Comparison of ENCODE assay signal across 8 mouse cellular contexts in the genomic region with DNA sequence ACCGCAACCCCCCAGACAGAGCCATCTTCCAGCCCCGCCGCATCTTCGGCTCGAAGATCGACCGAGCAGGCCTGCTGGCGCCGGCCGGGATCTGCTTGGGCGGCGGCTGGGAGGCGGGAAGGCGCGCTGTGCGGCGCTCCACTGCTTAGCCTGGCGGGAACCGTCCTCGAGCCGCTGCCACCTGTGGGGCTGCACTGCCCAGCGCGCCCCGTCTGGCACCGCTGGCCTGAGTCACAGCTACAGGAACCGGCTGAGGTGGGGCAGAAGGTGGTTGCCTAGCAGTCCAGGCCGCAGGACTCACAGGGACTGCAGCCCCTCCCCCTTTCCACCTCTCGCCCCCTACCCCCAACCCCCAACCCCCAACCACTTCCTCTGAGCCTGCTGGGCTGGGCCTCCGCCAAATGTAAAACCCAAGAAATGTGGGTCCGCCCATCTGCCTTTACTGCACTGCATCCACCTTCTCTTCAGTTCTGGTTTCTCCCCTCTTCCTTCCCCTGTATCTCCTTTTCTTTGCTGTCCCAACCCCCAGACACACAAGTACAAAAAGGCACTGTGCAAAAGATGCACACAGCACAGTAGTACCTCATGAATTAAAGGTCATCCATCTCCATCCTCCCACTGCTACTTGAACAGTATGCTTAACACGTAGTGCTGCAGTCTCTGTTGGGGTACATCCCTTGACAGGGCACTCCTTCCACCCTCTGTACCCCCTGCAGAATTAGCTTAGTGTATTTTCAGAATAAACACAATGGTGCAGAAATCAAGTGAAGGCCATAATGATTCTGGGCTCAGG. TPM values are rescaled to one million over a fixed set of nuclear protein-coding genes. Genes with fewer than 3 reads are reported as not detected.
A peak's percentile ranks its signal among the peaks of the same experiment; 100 is the strongest.
DNase-seq lines count a peak whose midpoint lies in the region; ATAC-seq and TF ChIP-seq lines count a peak whose summit lies in the region.

A gene (minus strand): TSS at position 308 of the 793 bp plus-strand sequence.

- no peak for TF ChIP-seq POLR2A in kidney, adult 2 months (IDR thresholded peaks at IDR 0.05; ENCODE audit: low read depth, low read length)

- DNase-seq in adrenal gland, postnatal 25 days, result peak; percentile 58
- peak; percentile 81 for DNase-seq in embryonic facial prominence, embryonic 14.5 days (ENCODE audit: low spot score)
- DNase-seq in heart, adult 8-10 months (ENCODE audit: low spot score), result peak; percentile 1
- DNase-seq in kidney, adult 2 months, result peak; percentile 42
- DNase-seq in limb, embryonic 11.5 days (ENCODE audit: low spot score), result peak; percentile 68
- DNase-seq in spleen, adult 12 weeks (ENCODE audit: low spot score), result peak; percentile 53
- no peak for DNase-seq in adipocyte (ENCODE audit: low spot score)

- no peak for TF ChIP-seq CTCF in kidney, adult 2 months (conservative IDR thresholded peaks at IDR 0.05; ENCODE audit: insufficient read depth, insufficient read length, low read depth, low read length)

- peak within 1 kb of the TSS; percentile 61 for H3K4me2 ChIP-seq in embryonic facial prominence, embryonic 14.5 days (ENCODE audit: low read depth, low read length)
- peak within 1 kb of the TSS; percentile 57 for H3K4me2 ChIP-seq in limb, embryonic 11.5 days (ENCODE audit: low read depth, severe bottlenecking)
- peak within 1 kb of the TSS; percentile 56 for H3K4me2 ChIP-seq in midbrain, embryonic 12.5 days (replicated peaks)

- peak; percentile 97 for ATAC-seq in embryonic facial prominence, embryonic 14.5 days (ENCODE audit: low read depth)
- peak; percentile 94 for ATAC-seq in limb, embryonic 11.5 days (ENCODE audit: insufficient number of reproducible peaks, low FRiP score, low TSS enrichment, low read depth)
- peak; percentile 96 for ATAC-seq in midbrain, embryonic 12.5 days (ENCODE audit: low FRiP score, low read depth)

- peak within 1 kb of the TSS; percentile 67 for H3K9ac ChIP-seq in embryonic facial prominence, embryonic 14.5 days (ENCODE audit: low read depth, low read length)
- H3K9ac ChIP-seq in limb, embryonic 11.5 days (ENCODE audit: low read length), result peak within 1 kb of the TSS; percentile 51
- peak within 1 kb of the TSS; percentile 55 for H3K9ac ChIP-seq in midbrain, embryonic 12.5 days (replicated peaks)

- no peaks in the 10 kb centered on the region for H3K36me3 ChIP-seq in embryonic facial prominence, embryonic 14.5 days (ENCODE audit: control insufficient read depth, insufficient read depth, low read length)
- no peaks in the 10 kb centered on the region for H3K36me3 ChIP-seq in kidney, adult 2 months (ENCODE audit: control insufficient read depth, insufficient read depth, low read length)
- H3K36me3 ChIP-seq in limb, embryonic 11.5 days (ENCODE audit: control insufficient read depth, insufficient read depth, low read length), result no peaks in the 10 kb centered on the region
- no peaks in the 10 kb centered on the region for H3K36me3 ChIP-seq in midbrain, embryonic 12.5 days

- peaks cover 12% of the 10 kb centered on the region for H3K27me3 ChIP-seq in embryonic facial prominence, embryonic 14.5 days (replicated peaks; ENCODE audit: control insufficient read depth, insufficient read depth, low read length)
- no peaks in the 10 kb centered on the region for H3K27me3 ChIP-seq in kidney, adult 2 months (replicated peaks; ENCODE audit: control insufficient read depth, insufficient read depth, low read length)
- peaks cover 11% of the 10 kb centered on the region for H3K27me3 ChIP-seq in limb, embryonic 11.5 days (ENCODE audit: control insufficient read depth, insufficient read depth, low read length)
- H3K27me3 ChIP-seq in midbrain, embryonic 12.5 days, result peaks cover 35% of the 10 kb centered on the region

- WGBS in embryonic facial prominence, embryonic 14.5 days, result 21% methylated on average over 12 of the region's 31 CpGs
- WGBS in kidney, adult 2 months, result 2% methylated on average over 26 of the region's 31 CpGs
- WGBS in limb, embryonic 11.5 days, result 18% methylated on average over 25 of the region's 31 CpGs
- WGBS in midbrain, embryonic 12.5 days, result 23% methylated on average over 27 of the region's 31 CpGs

- H3K27ac ChIP-seq in embryonic facial prominence, embryonic 14.5 days (replicated peaks; ENCODE audit: low read depth, low read length), result peak within 1 kb of the TSS; percentile 83
- no peak within 1 kb of the TSS for H3K27ac ChIP-seq in kidney, adult 2 months (ENCODE audit: insufficient read depth, low read depth, low read length)
- peak within 1 kb of the TSS; percentile 56; the same call in 1 of the 2 replicates for H3K27ac ChIP-seq in limb, embryonic 11.5 days (replicated peaks; ENCODE audit: low read depth, low read length)
- H3K27ac ChIP-seq in midbrain, embryonic 12.5 days (replicated peaks), result no peak within 1 kb of the TSS

- no peaks in the 10 kb centered on the region; the same call in 1 of the 2 replicates for H3K4me1 ChIP-seq in embryonic facial prominence, embryonic 14.5 days (ENCODE audit: control insufficient read depth, insufficient read depth, low read length)
- H3K4me1 ChIP-seq in kidney, adult 2 months (ENCODE audit: control insufficient read depth, insufficient read depth, low read length), result no peaks in the 10 kb centered on the region
- H3K4me1 ChIP-seq in limb, embryonic 11.5 days (ENCODE audit: control insufficient read depth, insufficient read depth, low read length), result no peaks in the 10 kb centered on the region
- peaks cover 2% of the 10 kb centered on the region; the same call in 1 of the 2 replicates for H3K4me1 ChIP-seq in midbrain, embryonic 12.5 days

- H3K9me3 ChIP-seq in embryonic facial prominence, embryonic 14.5 days (ENCODE audit: control insufficient read depth, low read length), result no peaks in the 10 kb centered on the region
- H3K9me3 ChIP-seq in limb, embryonic 11.5 days (ENCODE audit: control insufficient read depth, low read length), result no peaks in the 10 kb centered on the region
- no peaks in the 10 kb centered on the region for H3K9me3 ChIP-seq in midbrain, embryonic 12.5 days

- H3K4me3 ChIP-seq in embryonic facial prominence, embryonic 14.5 days (ENCODE audit: low read depth, low read length), result peak within 1 kb of the TSS; percentile 54
- peak within 1 kb of the TSS; percentile 83 for H3K4me3 ChIP-seq in kidney, adult 2 months (ENCODE audit: insufficient read depth, low read depth, low read length)
- peak within 1 kb of the TSS; percentile 45 for H3K4me3 ChIP-seq in limb, embryonic 11.5 days (ENCODE audit: low read depth, low read length)
- peak within 1 kb of the TSS; percentile 51 for H3K4me3 ChIP-seq in midbrain, embryonic 12.5 days

RNA-seq across cellular contexts. Expression of the gene that starts here (rescaled TPM):
- 2.0 and 2.6 TPM in 2 replicates for total RNA-seq in adrenal gland, postnatal 25 days (2021)
- 12.3 and 15.7 TPM in 2 replicates for polyA plus RNA-seq in embryonic facial prominence, embryonic 14.5 days (2014; fragmentation: Nextera tagmentation; extraction: Ambion mirVana)
- total RNA-seq in heart, adult 8-10 months (2022), result under 1 TPM; 0.27 to 0.44 (median 0.33) TPM
- polyA plus RNA-seq in kidney, adult 2 months (2012; rRNA removed), result 0.41 and 0.64 TPM in 2 replicates
- polyA plus RNA-seq in limb, embryonic 11.5 days (2014; fragmentation: Nextera tagmentation; extraction: Ambion mirVana), result 16.8 and 21.3 TPM in 2 replicates
- 10.5 and 11.0 TPM in 2 replicates for polyA plus RNA-seq in midbrain, embryonic 12.5 days (2016; fragmentation: Nextera tagmentation; extraction: Ambion mirVana)

Comparison
In these comparisons a context has a peak if more than half of its experiments do, and no peak if none do; other contexts are left out.
1. Peak in DNase-seq in heart, adult 8-10 months; RNA of the gene not detected or under 1 TPM.
2. Peak in DNase-seq and H3K4me3 ChIP-seq in kidney, adult 2 months; RNA of the gene not detected or under 1 TPM.
3. H3K27ac ChIP-seq: peak in embryonic facial prominence, embryonic 14.5 days (single experiment) and limb, embryonic 11.5 days (single experiment); none in kidney, adult 2 months (single experiment) and midbrain, embryonic 12.5 days (single experiment).
4. Peak in every context shown above with its lines, with median percentiles within 50 percentile points of each other: ATAC-seq, H3K4me2 ChIP-seq, H3K4me3 ChIP-seq and H3K9ac ChIP-seq.